Mouse (Mus musculus) liver, embryonic 14.5 days (tissue): ENCODE data around the gene Lima1.

ENCODE experiments used
- CTCF ChIP-seq: IDR thresholded peaks from 2 replicates; pipeline ENCODE4 v1.5.1; 2016; ENCODE audit warnings: antibody characterized with exemption, low read depth, control low read depth
- EP300 ChIP-seq: IDR thresholded peaks from 2 replicates; pipeline ENCODE4 v1.6.1; 2016; ENCODE audit warnings: antibody characterized with exemption, low read depth

GRCm38 (mm10) chr15:99792221-99792815 lies 82.9 kb downstream of the Lima1 start:
- no peak for TF ChIP-seq CTCF
- no peak for TF ChIP-seq EP300
